Mouse (Mus musculus) cortical plate, adult 2 months (tissue): ENCODE measurements around the gene Sumo3.

Experiments used
- CTCF ChIP-seq: fragments of 200-500 bp; IDR thresholded peaks from 2 replicates; pipeline ENCODE4 v1.5.1; 2011; ENCODE audit warnings: mild to moderate bottlenecking, control low read depth, low read length; ENCODE audit not compliant: insufficient read depth; ENCODE audit errors: extremely low read depth
- POLR2A ChIP-seq: fragments of 200-500 bp; IDR thresholded peaks from 2 replicates; pipeline ENCODE4 v1.6.1; 2011; ENCODE audit warnings: mild to moderate bottlenecking, low read length, control low read depth; ENCODE audit not compliant: insufficient read depth; ENCODE audit errors: extremely low read depth

DNA sequence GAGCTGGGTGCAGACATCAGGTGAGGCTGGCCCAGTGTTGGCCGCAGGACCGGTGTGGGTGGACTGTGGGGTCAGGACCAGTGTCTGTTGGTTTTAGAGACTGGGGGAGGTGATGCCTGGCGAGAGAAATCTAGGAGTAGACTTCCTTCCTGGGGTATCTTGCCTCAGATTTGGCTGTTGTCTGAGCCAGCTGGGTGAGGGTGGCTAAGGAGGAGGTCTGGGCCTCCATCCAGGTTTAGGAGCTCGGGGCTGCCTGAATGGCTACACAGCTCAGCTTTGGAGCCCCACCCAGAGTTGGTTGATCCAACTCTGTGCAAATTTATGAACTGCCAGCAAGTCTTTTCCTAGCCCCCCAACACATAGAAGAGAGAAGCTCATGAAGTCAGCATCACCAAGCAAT is 61.5 kb downstream of the Sumo3 start:
- TF ChIP-seq CTCF: no peak
- no peak for TF ChIP-seq POLR2A
